Mouse (Mus musculus) c-Kit-positive CD71-negative TER-119-negative erythroid progenitor cells, embryonic 14.5 days (primary cell): ENCODE measurements at regions not wholly inside any gene's neighbourhood (a gene's known extent, or its start where the extent isn't known, plus 50 kb on each side); places are given as distances from the start of the nearest gene placed in this dataset.

Source experiments
- DNase-seq: peaks from one replicate; pipeline ENCODE4 v3.0.0-alpha.2; 2013; ENCODE audit warnings: low read depth

GRCm38 (mm10) chrX:99593872-99594487, 122.9 kb upstream of the Pja1 start:
- DNase-seq, result no peak

DNA sequence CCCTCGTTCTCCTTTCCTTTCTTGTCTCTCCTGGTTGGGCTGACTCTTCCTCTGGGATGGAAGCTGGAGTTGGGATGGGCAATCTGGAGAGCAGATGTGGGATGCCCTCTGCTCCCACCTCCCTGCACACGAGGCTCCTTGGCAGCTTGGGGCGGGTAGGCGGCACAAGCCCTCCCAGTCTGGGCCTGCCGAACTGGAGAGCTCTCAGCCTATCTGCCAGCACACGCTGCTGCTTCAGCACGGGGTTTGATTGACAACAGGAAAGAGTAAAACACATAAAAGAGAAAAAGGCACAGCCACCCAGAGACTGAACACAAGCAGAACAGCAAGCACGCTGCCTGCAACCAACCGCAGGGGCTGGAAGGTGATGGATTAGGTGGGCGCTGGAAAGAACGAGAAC, 121.9 kb upstream of the Pja1 start:
- DNase-seq, result no peak

DNA sequence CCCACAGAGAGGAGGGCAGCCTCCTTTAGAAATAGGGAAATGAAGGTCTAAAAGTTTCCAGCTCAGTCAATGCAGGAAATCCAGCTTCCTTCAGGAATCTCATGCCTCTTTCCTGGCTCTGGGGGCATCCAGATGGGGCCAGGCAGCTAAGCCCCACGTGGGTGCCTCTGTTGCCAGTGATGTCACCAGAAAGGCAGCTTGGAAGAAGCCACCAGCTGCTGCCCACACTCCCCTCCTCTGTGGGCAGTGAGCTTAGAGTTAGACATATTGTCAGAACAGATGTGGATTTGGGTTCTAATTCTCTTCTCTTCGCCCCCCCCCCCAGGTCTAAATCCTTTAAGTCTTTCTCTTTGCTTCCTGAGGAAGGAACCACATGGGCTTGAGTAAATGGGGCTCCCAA, 116.2 kb upstream of the Pja1 start:
- no peak for DNase-seq

DNA sequence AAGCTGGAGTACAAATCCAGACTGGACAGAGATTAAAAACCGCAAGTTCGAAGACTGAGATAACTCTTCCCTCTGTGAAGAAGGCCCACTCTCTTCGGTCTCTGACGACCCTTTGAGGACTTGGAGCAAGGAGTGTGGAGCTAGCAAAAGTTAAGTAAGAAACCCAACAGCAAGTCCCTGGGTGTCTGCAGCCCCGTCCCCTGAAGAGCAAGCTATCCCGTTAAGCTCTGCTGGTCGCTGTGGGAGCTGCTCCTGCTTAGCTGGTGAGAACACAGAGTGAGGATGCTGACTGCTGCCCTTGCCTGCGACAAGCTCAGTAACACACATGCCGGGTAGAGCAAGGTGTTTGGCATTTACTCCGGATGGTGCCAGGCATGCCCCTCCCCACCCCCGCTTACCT, 115.2 kb upstream of the Pja1 start:
- no peak for DNase-seq

DNA sequence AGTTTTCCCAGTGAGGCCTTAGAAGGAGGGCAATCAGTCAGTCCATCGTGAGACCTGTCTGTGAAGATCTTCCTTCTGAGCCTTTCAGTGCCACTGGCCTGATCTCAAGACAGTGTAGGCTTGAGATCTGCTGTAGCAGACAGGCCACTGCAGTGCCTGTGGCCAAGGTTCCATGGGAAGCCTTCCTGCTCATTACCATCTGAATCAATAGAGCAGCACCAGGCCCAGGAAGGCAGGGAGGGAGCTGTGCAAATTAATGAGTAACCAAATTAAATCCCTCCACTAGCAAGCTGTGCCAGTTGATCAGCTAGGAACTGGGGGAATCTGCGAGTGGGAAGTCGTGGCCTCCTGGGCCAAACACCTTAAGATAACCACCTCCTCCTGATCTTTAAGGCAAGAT, 114.6 kb upstream of the Pja1 start:
- DNase-seq, result no peak

DNA sequence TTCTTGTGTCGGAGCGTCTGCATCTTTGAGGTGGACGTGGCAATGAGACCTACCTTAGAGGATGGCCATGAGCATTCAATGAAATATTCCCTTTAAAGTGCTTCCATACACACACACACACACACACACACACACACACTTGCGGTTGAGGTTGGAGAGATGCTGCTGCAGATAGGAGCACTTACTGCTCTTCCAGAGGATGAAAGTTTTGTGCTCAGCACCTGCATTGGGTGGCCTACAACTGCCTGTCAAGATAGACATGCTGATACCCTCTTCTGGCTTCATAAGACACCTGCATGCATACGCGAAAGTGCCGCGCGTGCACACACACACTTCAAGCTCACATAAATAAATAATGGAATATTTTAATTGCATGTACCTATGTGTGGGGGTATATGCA, 111.5 kb upstream of the Pja1 start:
- DNase-seq, result no peak

GRCm38 (mm10) chrX:99581632-99582466, 110.8 kb upstream of the Pja1 start:
- no peak for DNase-seq

- DNase-seq, result no peak
Measured at GRCm38 (mm10) chrX:99579206-99579605, 108.1 kb upstream of the Pja1 start.

GRCm38 (mm10) chrX:99578796-99579195, 107.7 kb upstream of the Pja1 start:
- DNase-seq, result no peak

- no peak for DNase-seq
Measured at GRCm38 (mm10) chrX:99575105-99575504, 104.0 kb upstream of the Pja1 start.

- no peak for DNase-seq
Measured at GRCm38 (mm10) chrX:99574441-99575103, 103.5 kb upstream of the Pja1 start.

DNA sequence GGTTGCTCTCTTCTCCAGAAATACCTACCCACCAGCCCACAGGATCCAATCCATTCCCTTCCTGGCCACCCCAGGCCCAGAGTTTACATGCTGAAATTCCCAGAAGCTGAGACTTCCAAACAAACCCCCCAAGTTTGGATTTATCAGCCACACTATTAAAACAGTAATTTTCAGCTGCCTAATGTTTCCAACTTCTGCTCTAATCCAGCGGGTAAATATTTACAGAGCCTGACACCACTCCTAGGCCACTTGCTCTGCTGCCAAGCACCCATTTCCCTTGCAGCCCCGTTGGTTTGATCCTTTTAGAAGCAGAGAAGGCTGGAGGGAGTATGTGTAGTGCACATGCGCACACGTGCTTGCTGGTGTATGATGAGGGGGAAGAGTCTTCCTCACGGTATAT, 99.1 kb upstream of the Pja1 start:
- DNase-seq, result no peak

DNA sequence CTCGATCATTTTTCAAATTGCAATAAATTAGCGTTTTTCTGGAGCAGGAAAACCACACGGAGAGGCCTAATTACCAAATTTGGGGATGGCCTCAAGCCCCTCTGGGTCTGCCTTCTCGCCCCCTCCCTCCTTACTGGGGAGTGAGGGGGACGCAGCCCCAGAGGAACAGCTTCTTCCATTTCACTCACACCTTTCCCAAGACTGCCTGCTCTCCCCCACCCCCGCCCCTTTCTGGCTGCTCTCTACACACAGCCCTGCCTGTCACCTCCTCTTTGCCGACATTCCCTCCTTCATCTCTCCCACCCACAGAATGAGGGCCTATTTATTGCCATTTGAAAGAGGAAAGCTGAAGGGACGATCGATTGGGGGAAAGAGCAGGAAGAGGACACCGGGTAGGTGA, 97.2 kb upstream of the Pja1 start:
- no peak for DNase-seq

- DNase-seq, result no peak
Measured at GRCm38 (mm10) chrX:99567367-99568164, 96.5 kb upstream of the Pja1 start.

- DNase-seq, result no peak
Measured at GRCm38 (mm10) chrX:99561995-99562394, 90.9 kb upstream of the Pja1 start.

GRCm38 (mm10) chrX:99560699-99561098, 89.6 kb upstream of the Pja1 start:
- no peak for DNase-seq

DNA sequence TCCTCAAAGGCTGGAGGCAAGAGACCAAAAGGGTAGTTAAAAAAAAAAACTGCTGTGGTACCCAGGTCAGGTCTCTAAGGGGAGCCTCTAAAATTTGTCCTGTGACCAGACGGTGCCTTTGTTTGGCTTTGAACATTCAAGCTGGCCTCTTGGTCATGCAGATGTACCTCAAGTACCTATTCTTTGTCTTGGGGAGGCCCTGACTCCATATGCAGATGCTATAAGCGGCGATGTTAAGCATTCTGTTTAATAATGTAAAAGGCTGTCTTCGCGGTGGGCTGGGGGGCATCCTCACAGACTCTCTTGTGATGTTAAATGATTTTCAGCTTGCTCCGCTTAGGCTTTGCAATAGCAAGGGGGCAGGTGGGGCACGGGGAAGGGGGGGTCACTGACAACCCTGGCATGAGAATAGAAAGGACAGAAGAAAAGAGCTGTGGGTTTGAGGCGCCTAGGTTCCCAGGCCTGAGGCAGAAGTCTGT, 85.8 kb upstream of the Pja1 start:
- DNase-seq, result no peak

DNA sequence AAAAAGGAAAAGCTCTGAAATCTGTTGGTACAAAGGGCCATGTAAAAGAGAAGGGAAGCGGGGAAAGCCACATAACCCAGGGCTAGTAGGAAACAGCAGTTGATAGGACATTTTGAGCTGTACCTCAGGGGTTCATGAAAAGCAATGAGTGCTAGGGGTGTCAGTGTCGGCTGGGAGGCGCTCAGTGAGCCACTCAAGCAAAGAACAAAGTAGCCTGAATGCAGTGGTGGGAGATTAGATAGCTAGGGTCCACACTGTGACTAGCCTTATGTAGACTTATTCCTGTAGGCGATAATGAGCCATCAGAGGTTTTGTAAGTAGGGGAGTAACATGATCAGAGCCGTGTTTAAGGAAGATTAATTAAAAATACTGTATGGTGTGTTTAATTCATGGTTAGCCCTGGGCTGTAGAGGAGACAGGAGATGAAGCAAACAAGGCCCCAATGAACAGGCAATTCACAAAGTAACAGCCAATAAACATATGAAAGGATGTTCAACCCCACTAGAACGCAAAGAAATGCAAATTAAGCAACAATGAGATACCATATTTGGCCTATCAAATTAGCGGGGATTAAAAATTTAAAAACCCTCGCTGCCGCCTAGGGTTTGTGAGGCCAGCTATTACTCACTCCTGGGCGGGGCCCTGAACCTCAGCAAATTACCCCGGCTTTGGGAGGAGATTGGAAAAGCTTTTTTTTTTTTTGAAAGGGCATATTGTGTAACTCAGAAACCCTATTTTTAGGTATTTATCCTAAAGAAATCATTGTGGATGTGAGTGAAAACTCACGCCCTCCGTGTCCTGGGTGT, 85.1 kb upstream of the Pja1 start:
- no peak for DNase-seq

- DNase-seq, result no peak
Measured at GRCm38 (mm10) chrX:99552778-99553177, 81.7 kb upstream of the Pja1 start.

DNA sequence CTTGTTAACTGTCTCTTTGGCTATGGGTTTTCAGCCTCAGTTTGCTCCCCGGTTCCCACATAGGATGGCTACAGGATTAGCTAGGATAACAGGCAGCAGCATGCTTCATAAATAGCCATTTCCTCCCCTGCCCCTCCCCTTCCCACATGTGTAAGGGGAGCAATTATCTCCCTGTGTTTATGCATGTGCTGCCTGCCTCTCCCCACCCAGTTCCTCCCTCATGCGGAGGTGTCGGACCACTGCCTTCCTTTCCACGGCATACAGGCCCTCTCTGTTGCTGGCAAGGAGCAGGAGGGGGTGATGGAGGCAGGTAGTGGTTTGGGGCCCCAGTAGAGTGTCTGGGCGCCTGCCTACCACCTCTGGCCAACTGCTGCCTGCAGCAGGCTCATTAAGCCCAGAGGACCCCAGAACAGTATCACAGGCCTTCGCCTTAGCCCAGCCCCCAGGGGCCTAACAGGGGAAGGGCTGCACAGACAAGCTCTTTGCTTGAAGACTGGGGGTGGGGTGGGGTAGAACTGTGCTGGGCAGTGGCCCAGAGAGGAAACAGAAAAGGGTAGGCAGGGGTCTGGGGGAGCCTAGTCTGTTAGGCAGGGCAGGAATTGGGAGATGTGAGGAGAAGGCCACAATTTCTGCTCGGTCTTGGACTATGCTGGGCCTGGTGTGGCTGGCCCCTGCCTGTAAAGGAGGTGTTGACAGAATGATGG, 79.1 kb upstream of the Pja1 start:
- no peak for DNase-seq
